Mouse (Mus musculus) fat pad, adult 2 months (tissue): Measurements from ENCODE around the gene Ldb1.
A peak's percentile ranks its signal among the peaks of the same experiment; 100 is the strongest.
"Not testable (repeated sequence)": the region's sequence is repeated elsewhere in the genome, so short reads cannot be mapped to it uniquely, and the experiment has no call there.

Experiments used
- DNase-seq: peaks from one replicate; pipeline ENCODE4 v3.0.0-alpha.2; 2011; ENCODE audit warnings: low read depth, low spot score; ENCODE audit errors: extremely low read depth

Gene Ldb1

DNA sequence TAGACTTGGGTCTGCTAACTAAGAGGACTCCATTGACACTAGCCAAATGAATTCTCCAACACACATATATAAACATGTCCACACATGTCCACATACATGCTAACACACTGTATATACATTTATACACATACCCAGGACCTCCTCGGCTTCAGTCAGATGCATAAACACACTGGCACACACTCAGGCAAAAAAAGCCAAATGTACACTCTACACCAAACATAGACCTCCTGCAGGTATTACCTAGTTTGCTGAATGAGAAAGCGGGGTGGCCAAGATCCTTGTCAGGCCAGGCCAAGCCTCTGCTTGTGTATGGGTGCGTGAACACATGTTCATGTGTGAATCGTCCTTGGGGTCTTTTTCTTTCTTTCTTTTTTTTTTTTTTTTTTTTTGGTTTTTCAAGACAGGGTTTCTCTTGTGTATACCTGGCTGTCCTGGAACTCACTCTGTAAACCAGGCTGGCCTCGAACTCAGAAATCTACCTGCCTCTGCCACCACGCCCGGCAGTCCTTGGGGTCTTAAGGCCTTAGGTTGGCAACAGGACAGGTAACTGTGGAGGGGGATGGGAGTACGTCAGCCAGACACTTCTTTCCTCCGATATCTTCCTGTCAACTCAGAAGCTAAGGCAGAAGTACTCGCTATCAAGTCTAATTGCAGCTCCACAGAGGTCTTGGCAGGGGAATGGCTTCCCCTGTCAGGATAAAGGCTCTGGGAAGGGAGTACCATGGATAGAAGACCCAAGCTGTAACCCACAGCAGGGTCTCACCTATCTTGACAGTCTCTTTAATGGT lies 14.6 kb downstream of the Ldb1 start:
- no peak for DNase-seq

DNA sequence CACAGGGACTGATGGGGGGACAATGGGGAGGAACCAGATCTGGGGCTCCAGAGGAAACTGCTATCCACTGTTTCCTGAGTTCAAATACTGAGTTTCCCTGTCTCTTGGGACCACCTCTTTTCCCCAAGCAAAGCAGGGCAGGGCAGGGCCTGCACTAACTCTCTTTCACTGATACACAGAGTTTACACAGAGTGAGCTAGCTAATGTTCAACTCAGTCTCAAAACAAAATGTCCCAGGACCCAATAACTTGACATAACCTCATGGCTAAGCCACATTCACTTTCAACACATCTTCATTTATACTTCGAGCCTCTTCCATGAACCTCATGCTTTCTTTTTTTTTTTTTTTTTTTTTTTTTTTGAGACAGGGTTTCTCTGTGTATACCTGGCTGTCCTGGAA lies 15.4 kb downstream of the Ldb1 start:
- DNase-seq: no peak

DNA sequence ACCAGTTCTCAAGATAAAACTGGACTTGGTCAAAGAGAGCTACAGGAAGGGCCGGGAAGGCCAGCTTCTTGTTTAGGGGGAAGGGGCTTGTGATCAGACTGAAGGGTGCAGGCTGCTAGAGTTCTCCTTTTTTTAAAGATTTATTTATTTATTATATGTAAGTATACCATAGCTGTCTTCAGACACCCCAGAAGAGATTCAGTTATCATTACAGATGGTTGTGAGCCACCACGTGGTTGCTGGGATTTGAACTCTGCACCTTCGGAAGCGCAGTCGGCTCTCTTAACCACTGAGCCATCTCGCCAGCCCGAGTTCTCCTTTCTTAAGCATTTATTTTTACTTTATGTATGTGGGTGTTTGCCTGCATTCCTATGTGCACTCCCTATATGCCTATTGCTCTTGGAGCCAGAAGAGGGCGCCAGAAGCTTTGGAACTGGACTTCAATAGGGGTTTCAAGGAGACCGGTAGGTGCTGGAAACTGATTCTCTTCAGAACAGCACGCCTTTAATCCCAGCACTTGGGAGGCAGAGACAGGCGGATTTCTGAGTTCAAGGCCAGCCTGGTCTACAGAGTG lies 16.2 kb downstream of the Ldb1 start:
- no peak for DNase-seq

GRCm38 (mm10) chr19:46026567-46026966 lies 18.4 kb downstream of the Ldb1 start:
- DNase-seq: no peak

- DNase-seq: no peak
Observed at GRCm38 (mm10) chr19:46024959-46025358, 20.1 kb downstream of the Ldb1 start.

DNA sequence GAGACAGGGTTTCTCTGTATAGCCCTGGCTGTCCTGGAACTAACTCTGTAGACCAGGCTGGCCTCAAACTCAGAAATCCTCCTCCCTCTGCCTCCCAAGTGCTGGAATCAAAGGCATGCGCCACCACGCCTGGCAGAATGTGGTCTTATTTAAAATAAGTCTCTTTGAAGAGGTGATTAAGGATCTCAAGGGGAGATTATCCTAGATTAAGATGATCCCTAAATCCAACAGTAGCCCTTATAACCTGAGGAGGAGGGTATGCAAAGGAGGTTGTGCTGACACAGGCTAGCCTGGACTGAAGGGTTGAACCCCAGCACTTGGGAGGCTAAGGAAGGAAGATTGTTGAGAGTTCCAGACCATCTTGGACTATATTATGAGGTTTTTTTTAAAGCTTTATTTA lies 29.0 kb downstream of the Ldb1 start:
- DNase-seq: no peak

DNA sequence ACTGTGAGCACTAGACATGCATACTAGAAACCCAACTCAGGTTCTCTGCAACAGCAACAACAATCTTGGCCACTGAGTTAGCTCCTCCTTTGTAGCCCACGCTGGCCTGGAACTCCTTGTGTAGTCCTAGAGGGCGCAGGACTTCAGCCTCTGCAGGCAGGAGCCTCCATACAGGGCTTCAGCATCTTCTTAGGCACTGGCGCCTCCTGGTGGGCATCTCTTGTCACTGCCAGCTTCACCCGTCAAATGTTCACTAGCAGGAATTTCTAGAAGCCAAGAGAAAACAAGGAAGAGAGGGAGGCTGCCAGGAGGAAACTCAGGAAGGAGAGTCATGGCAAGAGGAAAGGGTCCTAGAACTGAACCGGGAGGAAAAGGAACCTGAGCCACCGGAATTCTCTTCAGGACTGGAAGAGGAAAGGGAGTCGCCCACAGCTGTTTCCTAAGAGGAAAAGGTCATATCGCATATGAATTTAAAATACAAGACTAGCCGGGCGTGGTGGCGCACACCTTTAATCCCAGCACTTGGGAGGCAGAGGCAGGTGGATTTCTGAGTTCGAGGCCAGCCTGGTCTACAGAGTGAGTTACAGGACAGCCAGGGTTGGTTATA lies 30.3 kb downstream of the Ldb1 start:
- DNase-seq: no peak

DNA sequence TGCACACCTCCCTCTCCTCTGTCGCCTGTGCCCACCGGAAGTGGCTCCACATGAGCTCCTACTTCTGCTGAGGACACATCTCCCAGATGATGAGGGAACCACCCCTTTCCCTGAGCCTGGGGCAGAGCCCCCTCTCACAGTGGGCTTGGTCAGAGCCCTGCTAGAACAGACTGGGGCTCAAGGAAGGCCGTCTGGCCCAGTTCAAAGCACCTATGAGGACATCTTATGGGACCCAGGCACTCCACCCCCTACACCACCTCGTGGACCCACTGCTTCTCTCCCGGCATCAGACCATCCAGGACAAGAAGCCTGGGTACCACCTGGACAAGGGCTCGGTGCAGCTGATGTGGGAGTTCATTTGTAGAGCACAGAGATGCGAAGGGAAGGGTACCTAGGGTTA lies 39.3 kb downstream of the Ldb1 start:
- no peak for DNase-seq

- no peak for DNase-seq
Observed at GRCm38 (mm10) chr19:46004814-46005466, 40.1 kb downstream of the Ldb1 start.

GRCm38 (mm10) chr19:46003371-46004226 lies 41.4 kb downstream of the Ldb1 start, which contains the start of gene Hps6:
Hps6 (plus strand) TSS chr19:46003508.
- DNase-seq: no peak

DNA sequence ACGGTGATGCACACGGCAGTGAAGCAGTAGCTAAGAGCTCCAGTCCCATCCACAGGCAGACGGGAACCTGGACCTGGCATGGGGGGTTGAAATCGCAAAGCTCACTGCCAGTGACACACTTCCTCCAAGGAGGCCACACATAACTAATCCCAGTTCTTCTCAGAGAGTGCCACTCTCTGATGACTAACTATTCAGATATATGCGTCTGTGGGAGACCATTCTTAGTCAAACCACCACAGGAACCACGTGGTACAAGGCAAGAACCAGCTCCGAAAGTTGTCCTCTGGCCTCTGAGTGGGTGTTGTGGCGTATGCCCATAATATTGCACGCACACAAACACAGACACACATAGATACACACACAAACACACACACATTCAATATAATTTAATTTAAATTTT lies 42.7 kb downstream of the Ldb1 start:
- DNase-seq: no peak

DNA sequence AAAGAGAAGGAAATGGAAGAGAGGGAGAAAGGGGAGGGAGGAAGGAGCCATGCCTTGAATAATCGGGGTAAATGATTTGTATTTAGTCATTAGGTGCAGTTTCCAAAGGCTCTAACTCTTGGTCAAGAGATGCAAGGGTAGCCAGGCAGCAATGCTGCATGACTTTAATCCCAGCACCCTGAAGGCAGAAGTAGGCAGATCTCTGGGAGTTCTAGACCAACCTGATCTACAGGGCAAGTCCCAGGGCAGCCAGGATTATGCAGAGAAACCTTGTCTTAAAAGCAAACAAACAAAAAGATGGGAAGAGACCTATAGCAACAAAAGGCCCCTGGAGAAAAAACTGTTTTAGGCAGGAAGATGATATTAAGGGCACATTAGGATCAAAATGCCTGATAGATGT lies 45.6 kb downstream of the Ldb1 start:
- DNase-seq: peak; percentile 66

GRCm38 (mm10) chr19:45998694-45999217 lies 46.3 kb downstream of the Ldb1 start:
- DNase-seq: no peak

DNA sequence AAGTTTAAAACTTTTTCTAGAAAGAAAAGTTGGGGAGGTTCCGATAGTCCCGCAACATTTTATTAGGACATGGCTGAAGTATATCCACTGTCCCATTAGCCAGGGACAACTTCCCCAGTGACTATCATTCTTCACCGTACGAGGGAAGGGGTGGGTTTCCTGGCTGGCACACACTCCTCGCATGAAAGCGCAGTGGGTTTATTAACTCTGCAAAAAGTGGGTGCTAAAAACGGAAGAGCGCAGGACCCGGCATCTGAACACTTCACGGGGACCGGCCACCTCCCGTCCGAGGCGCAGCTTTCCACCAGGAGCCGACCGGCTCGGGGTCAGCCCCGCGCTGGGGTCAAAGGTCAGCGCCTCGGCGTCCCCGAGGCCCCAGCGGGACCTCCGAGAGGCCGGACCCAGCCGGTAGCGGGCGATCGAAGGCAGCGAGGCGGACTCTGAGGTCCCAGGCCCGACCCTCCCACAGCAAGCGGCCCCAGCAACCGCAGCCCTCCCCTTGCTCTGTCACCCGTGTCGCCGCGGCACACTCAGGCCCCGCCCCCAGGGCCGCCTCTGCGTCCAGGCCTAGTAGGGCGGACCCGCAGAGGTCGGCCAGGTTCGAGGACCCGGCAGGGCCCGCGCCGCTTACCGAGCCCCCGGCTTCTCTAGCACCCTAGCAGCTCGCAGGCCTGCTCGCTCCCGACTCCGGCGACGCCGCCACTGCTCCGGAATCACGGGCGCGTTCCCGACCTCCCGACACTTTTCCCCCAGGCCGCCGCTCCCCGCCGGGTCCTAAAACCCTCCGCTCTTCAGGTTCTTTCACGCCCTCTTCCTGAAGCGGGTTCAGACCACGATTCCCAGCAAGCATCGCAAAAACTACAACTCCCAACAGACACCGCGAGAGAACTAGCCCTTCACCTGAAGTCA lies 47.0 kb downstream of the Ldb1 start, which contains the start of gene Armh3:
Gene Armh3, minus strand, starts transcription at position 704 of the 909 bp plus-strand sequence.
- DNase-seq: peak; percentile 83

- DNase-seq: no peak
Observed at GRCm38 (mm10) chr19:45997365-45997764, 47.6 kb downstream of the Ldb1 start.

DNA sequence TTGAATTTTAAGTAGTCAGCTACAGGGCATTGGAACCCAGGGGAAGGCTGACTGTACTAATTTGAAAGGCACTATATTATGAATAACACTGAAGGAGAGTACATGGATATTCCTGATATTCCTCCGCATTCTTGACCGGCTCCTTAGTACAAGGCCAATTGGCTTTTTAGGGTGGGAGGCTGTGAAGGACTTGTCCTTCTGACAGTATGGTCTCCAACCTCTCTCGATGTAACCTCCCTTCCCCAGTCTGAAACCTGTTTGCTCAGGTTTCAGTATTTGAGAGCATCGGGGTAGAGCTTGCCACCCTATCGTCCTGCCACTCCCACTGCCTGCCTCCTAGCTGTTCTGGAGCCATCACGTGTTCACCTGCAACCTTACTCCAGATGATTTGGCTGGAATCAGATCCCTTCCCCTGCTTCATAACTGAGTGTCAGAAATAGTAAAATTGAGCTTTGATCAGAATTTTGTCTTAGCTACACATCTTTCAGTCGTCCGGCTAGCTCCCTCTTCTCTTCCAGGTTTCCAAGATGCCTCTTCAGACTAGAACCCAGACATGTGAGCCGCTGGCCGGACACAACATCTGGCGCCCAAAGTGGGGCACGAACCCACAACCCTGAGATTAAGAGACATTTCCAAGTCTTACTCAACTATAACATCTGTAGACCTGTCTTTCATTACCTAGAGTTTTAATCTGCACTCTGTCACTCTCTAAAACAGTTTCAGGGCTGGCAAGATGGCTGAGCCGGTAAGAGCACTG lies 50.9 kb downstream of the Ldb1 start:
- DNase-seq: no peak

- DNase-seq: not testable (repeated sequence)
Observed at GRCm38 (mm10) chr19:45993441-45993840, 51.6 kb downstream of the Ldb1 start.

DNA sequence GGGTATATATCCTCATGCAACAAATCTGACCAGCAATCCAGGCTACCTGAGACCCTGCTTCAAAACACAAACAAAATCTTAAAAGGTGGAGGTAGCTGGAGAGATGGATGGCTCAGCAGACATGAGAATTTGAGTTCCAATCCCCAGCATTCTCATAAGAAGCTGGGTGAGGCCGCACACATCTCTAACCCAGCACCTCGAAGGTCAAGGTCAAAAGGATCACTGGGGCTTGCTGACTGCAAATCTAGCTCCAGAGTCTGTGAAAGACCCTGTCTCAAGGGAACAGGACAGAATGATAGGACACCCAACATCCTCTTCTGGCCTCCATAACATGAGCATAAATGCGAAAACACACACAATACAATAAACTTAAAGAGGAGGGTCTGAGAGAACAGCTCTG lies 53.8 kb downstream of the Ldb1 start:
- DNase-seq: no peak

DNA sequence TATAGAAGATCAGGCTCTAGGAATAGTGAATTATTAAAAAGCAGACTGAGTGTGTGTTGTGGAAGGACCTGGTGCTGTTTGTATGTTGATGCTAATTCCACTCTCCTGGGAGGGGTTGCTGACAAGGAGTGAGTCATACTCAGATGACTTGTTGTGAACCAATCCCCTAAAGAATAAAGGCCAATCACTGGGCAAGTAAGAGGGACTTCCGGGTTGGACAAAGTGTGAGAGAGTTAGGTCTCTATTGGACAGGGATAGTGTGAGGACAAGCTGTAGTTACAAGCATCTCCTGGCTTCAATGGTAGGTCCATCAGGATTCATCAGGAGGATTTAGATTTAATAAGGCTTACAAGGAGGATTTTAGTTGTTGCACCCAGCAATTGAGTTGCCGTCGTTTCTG lies 56.8 kb downstream of the Ldb1 start:
- DNase-seq: no peak
